Mouse (Mus musculus): Measurements from ENCODE around the gene Fam129a.

GRCm38 (mm10) chr1:151660883-151661282, 89.9 kb downstream of the Fam129a start:
- TF ChIP-seq CTCF (conservative IDR thresholded peaks at IDR 0.05; ENCODE audit: low read length): no peak
- TF ChIP-seq NANOG (IDR thresholded peaks at IDR 0.05; ENCODE audit: borderline replicate concordance, low read length): no peak
- no peak for TF ChIP-seq POU5F1 (IDR thresholded peaks at IDR 0.05; ENCODE audit: borderline replicate concordance, low read length)

All from E14TG2a.4 (cell line).